Mouse (Mus musculus): Measurements from ENCODE around the gene Gm20388.

Gene Gm20388

DNA sequence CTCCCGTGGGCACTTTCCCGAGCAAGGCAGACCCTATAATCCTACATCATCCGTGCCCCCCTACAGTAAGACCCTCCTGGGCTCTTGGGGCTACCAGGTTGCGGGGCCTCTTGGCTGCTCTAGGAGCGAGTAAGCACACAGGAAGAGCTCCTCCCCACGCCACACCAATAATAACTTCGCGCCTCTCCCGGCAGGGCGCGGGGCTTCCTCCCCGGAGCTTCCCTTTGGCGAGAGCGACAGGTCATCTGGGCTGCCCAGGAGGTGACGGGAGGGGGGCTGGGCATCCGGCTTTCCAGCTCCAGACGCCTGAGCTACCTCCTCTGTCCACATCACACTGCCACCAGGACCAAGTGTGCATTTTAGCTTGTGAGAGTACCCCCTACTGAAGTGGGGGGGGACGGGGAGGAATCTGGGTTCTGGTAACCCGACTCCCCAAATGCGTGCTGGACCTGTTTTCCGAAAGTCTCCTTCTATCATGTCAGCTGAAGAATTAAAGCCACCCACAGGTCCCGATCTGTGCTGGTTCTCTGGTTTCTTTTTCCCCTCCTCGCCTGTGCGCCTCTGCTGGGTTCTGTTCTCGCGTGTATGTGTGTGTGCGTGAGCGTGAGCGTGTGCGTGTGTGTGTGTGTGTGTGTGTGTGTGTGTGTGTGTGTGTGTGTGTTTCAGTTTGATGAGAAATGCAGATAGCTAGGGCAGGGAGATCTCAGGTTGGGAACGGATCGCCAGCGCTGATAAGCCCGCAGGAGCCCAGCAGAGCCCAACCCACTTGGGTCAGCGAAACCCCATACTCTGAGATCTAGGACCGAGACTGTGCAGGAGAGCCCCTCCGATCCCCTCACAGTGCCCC lies 2372.9 kb downstream of the Gm20388 start:
- DNase-seq (ENCODE audit: extremely low read depth, insufficient read length, low spot score): no peak

- no peak for DNase-seq (ENCODE audit: extremely low read depth, insufficient read length, low spot score)
Measured at GRCm38 (mm10) chr8:122284203-122284658, 2373.6 kb downstream of the Gm20388 start.

- DNase-seq (ENCODE audit: extremely low read depth, insufficient read length, low spot score): no peak
Measured at GRCm38 (mm10) chr8:122284659-122285261, 2374.1 kb downstream of the Gm20388 start.

DNA sequence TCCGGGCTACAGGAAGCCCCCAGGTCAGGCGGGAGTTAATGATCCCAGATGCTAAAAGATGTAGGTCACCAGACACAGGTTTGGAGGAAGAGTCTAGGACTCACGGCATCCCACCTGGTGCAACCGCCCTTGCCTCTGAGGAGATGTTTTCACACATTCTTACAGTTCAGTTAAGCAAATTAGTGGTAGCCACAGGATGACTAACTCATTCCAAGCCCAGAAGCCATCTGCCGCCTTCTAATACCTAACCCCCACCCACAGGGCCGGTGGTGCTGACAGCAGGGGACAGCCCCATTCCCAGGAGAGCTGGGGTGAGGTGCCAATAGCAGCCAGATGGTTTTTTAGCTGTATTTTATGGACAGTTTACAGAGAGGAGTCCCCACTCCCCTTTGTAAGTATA lies 2375.1 kb downstream of the Gm20388 start:
- peak; percentile 78 for DNase-seq (ENCODE audit: extremely low read depth, insufficient read length, low spot score)

GRCm38 (mm10) chr8:122286899-122287298 lies 2376.3 kb downstream of the Gm20388 start:
- DNase-seq (ENCODE audit: extremely low read depth, insufficient read length, low spot score): no peak

DNA sequence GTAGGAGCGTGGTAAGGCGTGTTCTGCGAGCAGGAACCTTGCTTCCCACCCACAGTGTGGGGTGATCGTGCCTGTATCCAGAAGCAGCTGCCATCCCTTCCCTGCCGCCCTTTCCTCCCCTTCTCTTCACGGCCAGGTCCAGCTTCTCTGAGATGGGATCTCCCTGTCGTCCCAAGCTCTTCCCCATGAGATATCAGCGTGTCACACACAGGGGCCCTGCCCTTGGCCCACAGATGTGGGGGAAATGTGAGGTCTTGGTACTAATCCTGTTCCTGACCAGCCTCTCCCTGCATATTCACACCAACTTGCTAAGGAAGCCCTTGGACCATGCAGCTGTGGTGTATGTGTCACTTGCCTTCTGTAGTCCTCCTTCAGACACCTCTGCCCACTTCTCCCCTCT lies 2377.1 kb downstream of the Gm20388 start:
- DNase-seq (ENCODE audit: extremely low read depth, insufficient read length, low spot score): no peak

GRCm38 (mm10) chr8:122288344-122288743 lies 2377.7 kb downstream of the Gm20388 start:
- no peak for DNase-seq (ENCODE audit: extremely low read depth, insufficient read length, low spot score)

DNA sequence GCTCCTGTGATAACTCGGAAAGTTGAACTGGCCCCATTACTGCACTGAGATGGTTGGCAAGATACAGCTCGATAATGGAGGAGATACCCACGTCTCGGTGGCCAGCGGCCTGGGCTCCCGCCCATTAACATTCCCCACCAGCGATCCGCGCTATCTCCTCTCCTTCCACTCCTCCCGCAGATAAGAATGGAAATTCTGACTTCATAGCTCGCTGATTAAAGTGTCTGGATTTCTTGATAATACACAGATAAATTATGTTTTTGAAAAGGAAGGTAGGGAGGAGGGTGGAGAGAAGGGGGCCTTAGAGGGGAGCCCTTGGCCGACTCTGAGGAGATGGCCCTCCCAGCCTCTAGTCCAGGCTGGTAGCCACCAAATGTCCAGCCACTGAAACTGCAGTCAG lies 2380.4 kb downstream of the Gm20388 start:
- no peak for DNase-seq (ENCODE audit: extremely low read depth, insufficient read length, low spot score)

DNA sequence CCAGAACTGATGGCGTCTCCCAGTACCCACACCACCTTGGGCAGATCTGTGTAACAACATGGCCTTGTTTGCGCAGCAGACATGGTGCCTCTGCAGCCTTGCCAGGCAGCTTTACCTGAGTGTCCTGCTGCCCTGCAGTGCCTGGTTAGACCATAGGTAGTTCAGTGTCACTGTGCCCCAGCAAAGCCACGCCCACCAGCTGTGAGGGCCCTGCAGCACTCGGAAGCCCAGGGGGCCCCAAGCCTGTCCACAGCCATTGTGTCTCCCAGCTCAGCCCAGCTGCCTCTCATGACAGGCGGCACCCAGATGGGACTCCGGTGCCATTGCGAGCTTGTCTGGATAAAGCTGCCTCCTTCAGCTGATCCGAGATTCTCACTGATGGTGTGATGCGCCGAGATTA lies 2380.9 kb downstream of the Gm20388 start:
- no peak for DNase-seq (ENCODE audit: extremely low read depth, insufficient read length, low spot score)

- no peak for DNase-seq (ENCODE audit: extremely low read depth, insufficient read length, low spot score)
Measured at GRCm38 (mm10) chr8:122293484-122293883, 2382.8 kb downstream of the Gm20388 start.

DNA sequence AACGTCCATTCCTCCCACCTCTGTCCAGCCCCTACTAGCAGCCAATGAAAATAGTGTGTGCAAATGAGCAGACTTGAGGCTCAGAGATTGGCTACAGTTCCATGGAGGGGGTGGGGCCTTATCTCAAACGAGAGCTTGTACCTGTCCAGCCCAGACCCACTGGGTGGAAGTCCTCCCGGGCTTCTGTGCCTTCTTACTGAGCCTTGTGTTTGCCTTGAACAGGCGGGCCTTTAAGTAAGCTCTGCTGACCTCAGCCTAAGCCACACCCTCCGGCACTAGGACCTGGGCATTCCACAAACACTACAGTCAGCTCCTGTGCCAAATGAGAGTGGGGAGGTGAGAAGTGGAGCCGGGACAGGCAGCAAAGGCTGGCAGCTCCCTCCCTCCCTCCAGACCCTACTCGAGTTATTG lies 2383.6 kb downstream of the Gm20388 start:
- DNase-seq (ENCODE audit: extremely low read depth, insufficient read length, low spot score): peak; percentile 86

DNA sequence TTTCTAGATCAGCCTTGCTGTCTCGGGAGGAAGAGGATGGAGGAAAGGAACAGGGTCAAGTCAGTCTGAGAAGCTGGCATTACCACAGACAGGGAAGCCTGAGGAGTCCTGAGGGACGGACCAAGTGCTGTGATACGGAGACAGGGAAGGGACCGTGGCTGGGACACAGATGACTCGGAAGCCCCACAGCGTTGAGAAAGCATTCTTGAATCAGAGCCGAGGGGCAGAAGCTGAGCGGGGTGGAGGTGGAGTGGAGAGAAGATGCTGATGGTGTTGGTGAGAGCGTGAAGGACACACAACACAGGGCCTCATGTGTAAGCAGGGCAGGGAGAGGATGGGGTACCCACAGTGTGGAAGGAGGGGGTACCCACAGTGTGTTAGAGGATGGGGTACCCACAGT lies 2384.7 kb downstream of the Gm20388 start:
- no peak for DNase-seq (ENCODE audit: extremely low read depth, insufficient read length, low spot score)

GRCm38 (mm10) chr8:122296173-122297001 lies 2385.7 kb downstream of the Gm20388 start:
- no peak for DNase-seq (ENCODE audit: extremely low read depth, insufficient read length, low spot score)

GRCm38 (mm10) chr8:122299581-122300254 lies 2389.1 kb downstream of the Gm20388 start:
- no peak for DNase-seq (ENCODE audit: extremely low read depth, insufficient read length, low spot score)

DNA sequence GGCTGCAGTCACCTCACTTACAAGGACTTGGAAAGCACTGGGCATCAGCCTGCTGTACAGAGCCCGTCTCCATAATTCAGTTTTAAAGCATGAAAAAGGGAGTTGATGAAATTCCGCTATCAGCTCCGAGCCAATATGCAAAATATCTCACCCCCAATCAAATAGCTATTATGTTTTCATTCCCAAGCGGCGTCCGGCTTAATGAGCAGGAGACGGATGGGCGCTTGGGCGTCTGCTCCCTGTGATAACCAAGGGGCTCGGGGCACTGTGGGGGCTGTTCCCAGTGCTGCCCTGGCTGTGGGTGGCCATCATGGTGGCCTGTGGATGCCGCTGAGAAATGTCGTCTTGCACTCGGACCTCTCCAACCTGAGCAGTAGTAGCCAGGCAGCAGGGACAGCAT lies 2390.4 kb downstream of the Gm20388 start:
- no peak for DNase-seq (ENCODE audit: extremely low read depth, insufficient read length, low spot score)

DNA sequence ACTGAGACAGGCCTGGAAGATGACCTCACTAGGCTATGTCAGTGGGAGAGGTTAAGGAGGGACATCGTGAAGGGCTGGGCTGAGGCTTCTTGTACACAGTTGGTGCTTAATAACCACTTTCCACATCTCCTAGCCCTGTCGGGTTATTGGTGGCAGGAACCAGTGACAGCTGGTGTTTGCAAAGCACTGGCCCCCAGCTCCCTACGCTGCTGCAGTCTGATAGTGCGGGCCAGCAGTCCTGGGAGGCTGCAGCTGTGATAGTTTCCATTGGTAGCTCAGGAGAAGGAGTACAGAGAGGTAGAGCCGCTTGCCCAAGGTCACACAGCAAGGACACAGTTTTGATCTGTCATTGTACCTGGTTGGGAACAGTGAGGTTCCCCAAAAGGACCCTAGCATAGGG lies 2391.2 kb downstream of the Gm20388 start:
- no peak for DNase-seq (ENCODE audit: extremely low read depth, insufficient read length, low spot score)

GRCm38 (mm10) chr8:122303451-122303850 lies 2392.8 kb downstream of the Gm20388 start:
- no peak for DNase-seq (ENCODE audit: extremely low read depth, insufficient read length, low spot score)

DNA sequence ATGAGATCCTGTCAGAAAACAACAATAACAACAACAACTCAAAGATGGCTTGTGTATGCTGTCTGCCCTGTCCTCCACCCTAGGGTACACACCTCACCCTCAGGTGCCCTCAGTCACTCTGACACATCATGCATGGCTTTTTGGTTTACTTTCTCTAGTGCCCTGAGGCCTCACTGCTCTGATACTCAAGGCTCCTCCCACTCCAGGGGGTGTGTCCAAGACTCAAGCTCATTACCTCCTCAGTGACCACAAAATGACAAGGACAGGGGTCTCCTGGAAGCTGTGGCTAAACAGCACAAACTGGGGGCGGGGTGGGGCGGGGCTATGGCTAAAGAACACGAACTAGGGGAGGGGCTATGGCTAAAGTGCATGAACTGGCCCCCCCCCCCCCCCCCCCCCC lies 2393.4 kb downstream of the Gm20388 start:
- no peak for DNase-seq (ENCODE audit: extremely low read depth, insufficient read length, low spot score)

DNA sequence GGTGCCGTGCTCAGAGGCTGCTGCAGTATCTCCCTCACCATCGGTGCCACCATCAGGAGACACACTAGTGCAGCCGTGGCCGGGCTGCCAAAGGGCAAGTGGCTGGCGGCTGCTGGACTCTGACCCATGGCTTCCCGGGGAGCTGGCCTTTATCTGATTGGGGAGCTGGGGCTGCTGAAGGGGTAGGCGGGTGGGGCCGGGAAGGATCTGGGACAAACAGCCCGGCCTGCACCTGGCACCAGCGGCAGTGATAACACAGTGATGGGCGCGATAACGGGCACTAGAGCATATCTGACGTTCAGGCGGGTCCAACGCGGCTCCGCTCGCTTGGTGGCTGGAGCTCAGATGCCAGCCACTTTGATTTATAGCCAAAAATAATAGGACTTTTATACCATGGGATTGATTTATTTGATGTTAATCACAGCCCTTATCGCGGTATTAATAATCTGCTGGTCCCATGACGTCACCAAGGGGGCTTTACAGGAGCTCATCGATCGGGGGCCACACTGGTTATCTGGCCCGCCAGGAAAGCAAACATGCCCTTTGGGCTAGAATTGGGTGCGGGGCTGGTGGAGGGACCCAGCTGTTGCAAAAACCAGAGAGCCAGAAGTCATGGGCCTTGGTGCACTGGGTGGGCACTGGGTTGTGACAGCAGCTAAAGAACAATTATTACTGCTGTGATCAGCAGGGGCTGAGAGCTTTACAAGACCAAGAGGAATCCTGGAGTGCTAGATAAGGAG lies 2396.2 kb downstream of the Gm20388 start:
- no peak for DNase-seq (ENCODE audit: extremely low read depth, insufficient read length, low spot score)

DNA sequence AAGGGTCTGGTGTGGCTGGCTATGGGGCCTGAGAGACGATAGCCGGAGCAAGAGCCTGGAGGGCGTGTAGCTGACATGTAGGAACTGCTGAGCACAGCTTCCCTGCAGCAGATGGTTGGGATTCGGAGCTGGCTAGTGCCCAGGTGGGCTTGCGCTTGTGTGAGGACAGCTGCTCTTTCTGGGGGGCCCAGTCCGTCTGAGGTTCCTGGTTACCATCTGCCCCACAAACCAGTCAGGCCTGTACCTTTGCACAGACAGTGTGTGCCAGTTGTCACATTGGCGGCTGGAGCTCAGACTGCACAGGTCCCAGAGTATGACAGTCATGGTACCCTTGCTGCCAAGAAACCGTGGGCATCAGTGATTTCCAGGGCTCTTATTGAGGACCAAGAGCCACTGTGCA lies 2397.2 kb downstream of the Gm20388 start:
- no peak for DNase-seq (ENCODE audit: extremely low read depth, insufficient read length, low spot score)

Data from 3134 (cell line).